Mouse (Mus musculus) lung, postnatal 0 days (tissue): ENCODE measurements around the gene Ap1s3. TPM values are rescaled to one million over a fixed set of nuclear protein-coding genes. Genes with fewer than 3 reads are reported as not detected.

Source experiments
- ATAC-seq: fragments of 200-750 bp; cut with Nextera tagmentation; 2 replicates; pipeline ENCODE4 v1.8.0; 2017; ENCODE audit warnings: moderate library complexity
- DNase-seq: peaks from one replicate; pipeline ENCODE4 v3.0.0-alpha.2; 2016; ENCODE audit warnings: low spot score
- H3K27ac ChIP-seq: fragments of 300-500 bp; sonication (generic); 2 replicates; pipeline ENCODE4 v1.5.1; 2014; ENCODE audit warnings: antibody characterized with exemption, mild to moderate bottlenecking, low read length, mixed read lengths
- H3K27me3 ChIP-seq: fragments of 300-500 bp; sonication (generic); replicated peaks from 2 replicates; pipeline ENCODE4 v1.6.1; 2014; ENCODE audit warnings: low read length, mixed read lengths; ENCODE audit not compliant: insufficient read depth
- H3K36me3 ChIP-seq: fragments of 300-500 bp; sonication (generic); 2 replicates; pipeline ENCODE4 v1.6.1; 2014; ENCODE audit warnings: low read length, mixed read lengths; ENCODE audit not compliant: insufficient read depth
- H3K4me1 ChIP-seq: fragments of 300-500 bp; sonication (generic); 2 replicates; pipeline ENCODE4 v1.6.1; 2014; ENCODE audit warnings: antibody characterized with exemption, low read depth, low read length, mixed read lengths; ENCODE audit not compliant: insufficient read depth
- H3K4me2 ChIP-seq: fragments of 300-500 bp; sonication (generic); replicated peaks from 2 replicates; pipeline ENCODE4 v1.6.1; 2014; ENCODE audit warnings: low read depth, mild to moderate bottlenecking, low read length, moderate library complexity, mixed read lengths
- H3K4me3 ChIP-seq: fragments of 300-500 bp; sonication (generic); 2 replicates; pipeline ENCODE4 v1.5.1; 2014; ENCODE audit warnings: low read depth, low read length
- H3K9ac ChIP-seq: fragments of 300-500 bp; sonication (generic); replicated peaks from 2 replicates; pipeline ENCODE4 v1.6.1; 2014; ENCODE audit warnings: low read depth, mild to moderate bottlenecking
- H3K9me3 ChIP-seq: fragments of 300-500 bp; sonication (generic); 2 replicates; pipeline ENCODE4 v1.6.1; 2016; ENCODE audit warnings: low read length, mixed read lengths
- CTCF ChIP-seq: IDR thresholded peaks from 2 replicates; pipeline ENCODE4 v1.5.1; 2016; ENCODE audit warnings: antibody characterized with exemption, mild to moderate bottlenecking
- EP300 ChIP-seq: IDR thresholded peaks from 2 replicates; pipeline ENCODE4 v1.6.1; 2016; ENCODE audit warnings: antibody characterized with exemption, mild to moderate bottlenecking, control low read depth
- WGBS: fragments of 180-500 bp; shearing (Covaris S2); extraction: QIAGEN DNeasy Blood & Tissue Kit; methylation state at CpG from one replicate; pipeline ENCODE4 v1.1.7; 2014; 5-methylcytosine and 5-hydroxymethylcytosine counted together
- polyA plus RNA-seq: library from polyadenylated mRNA; unstranded; fragments of >200 nt; fragmentation: Nextera tagmentation; extraction: Ambion mirVana; gene quantifications from 2 replicates; pipeline ENCODE4 v1.2.1, GENCODE M21; 2015

Ap1s3 gene
- polyA plus RNA-seq, 1 experiment from 2014 or later, result 1.2 TPM

GRCm38 (mm10) chr1:79571912-79572311 lies 99.9 kb downstream of the Ap1s3 start:
- no peak overlapping the region for H3K4me3 ChIP-seq
- ATAC-seq, result no peak
- DNase-seq, result no peak
- H3K4me2 ChIP-seq, result no peak overlapping the region
- WGBS, result 76% methylated on average over 4 of the region's 4 CpGs
- no peaks in the 10 kb centered on the region for H3K9me3 ChIP-seq
- no peak overlapping the region for H3K9ac ChIP-seq
- H3K27ac ChIP-seq, result no peak overlapping the region
- no peak for TF ChIP-seq CTCF
- TF ChIP-seq EP300, result no peak
- H3K27me3 ChIP-seq, result no peaks in the 10 kb centered on the region
- no peaks in the 10 kb centered on the region for H3K36me3 ChIP-seq
- H3K4me1 ChIP-seq, result no peaks in the 10 kb centered on the region

DNA sequence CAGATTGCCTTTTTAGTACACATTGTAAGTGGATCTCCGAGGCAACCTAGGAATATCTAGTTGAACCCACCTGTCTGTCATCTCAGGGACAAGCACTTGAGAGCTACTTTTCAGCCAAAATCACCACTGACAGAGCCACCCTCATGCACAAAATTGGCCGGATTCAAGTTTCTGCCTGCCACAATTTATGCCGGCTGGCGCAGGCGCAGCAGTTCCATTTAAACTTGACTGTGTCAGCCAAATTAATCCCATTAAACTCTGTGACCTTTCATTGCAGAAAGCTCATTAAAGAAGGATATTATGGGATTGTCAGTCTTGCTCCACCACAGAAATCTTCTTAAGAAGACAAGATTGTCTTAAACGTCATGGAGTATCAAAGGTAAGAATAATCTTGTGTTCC lies 100.6 kb downstream of the Ap1s3 start:
- DNase-seq, result no peak
- Histone ChIP-seq H3K27me3 (no peaks in the 10 kb centered on the region), H3K27ac (no peak overlapping the region), H3K9ac (no peak overlapping the region), H3K4me3 (no peak overlapping the region), H3K36me3 (no peaks in the 10 kb centered on the region), H3K4me2 (no peak overlapping the region), H3K4me1 (no peaks in the 10 kb centered on the region), H3K9me3 (no peaks in the 10 kb centered on the region)
- TF ChIP-seq EP300 (no peak), CTCF (no peak)
- ATAC-seq, result no peak
- 73% methylated on average over 6 of the region's 6 CpGs for WGBS

DNA sequence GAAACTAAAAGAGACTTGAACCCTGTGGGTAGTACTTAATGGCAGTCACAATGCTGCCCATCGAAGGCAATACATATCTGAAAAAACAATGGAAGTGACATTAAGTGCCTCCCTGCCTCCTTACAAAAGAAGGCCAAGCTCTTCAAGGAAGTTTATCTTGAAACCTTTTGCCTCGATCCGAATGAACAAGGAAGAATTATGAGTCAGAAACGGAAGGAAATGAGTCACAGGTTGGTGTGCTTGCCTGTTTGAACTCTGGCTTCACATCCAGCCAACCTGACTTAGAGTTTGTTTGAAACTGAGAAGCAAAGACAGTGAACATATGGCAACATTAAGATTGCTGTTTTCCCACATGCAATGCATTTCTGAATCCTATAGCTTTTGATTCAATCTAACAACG lies 110.6 kb downstream of the Ap1s3 start:
- peak; percentile 59 for DNase-seq
- H3K4me2 ChIP-seq, result no peak overlapping the region
- ATAC-seq, result peak; percentile 47; the same call in 1 of the 2 replicates
- H3K27ac ChIP-seq, result no peak overlapping the region
- H3K4me3 ChIP-seq, result no peak overlapping the region
- WGBS, result 35% methylated on average over 5 of the region's 5 CpGs
- no peak overlapping the region for H3K9ac ChIP-seq
- H3K9me3 ChIP-seq, result no peaks in the 10 kb centered on the region
- H3K36me3 ChIP-seq, result no peaks in the 10 kb centered on the region
- H3K27me3 ChIP-seq, result no peaks in the 10 kb centered on the region
- TF ChIP-seq CTCF (no peak), EP300 (peak; percentile 54)
- H3K4me1 ChIP-seq, result no peaks in the 10 kb centered on the region

Other genes with a start within 250 kb of the Ap1s3 start
- gene Scg2, start 231.9 kb downstream of the Ap1s3 start, polyA plus RNA-seq, result 0.55 and 0.88 TPM in 2 replicates
- gene Mrpl44, start 104.0 kb upstream of the Ap1s3 start, polyA plus RNA-seq, result 37.3 and 38.7 TPM in 2 replicates
- gene Wdfy1, start 104.2 kb upstream of the Ap1s3 start, polyA plus RNA-seq, result 57.0 and 63.1 TPM in 2 replicates
- gene Serpine2, start 189.2 kb upstream of the Ap1s3 start, polyA plus RNA-seq, result 271 and 276 TPM in 2 replicates